Mouse (Mus musculus): ENCODE measurements around the gene F2.

The F2 gene

DNA sequence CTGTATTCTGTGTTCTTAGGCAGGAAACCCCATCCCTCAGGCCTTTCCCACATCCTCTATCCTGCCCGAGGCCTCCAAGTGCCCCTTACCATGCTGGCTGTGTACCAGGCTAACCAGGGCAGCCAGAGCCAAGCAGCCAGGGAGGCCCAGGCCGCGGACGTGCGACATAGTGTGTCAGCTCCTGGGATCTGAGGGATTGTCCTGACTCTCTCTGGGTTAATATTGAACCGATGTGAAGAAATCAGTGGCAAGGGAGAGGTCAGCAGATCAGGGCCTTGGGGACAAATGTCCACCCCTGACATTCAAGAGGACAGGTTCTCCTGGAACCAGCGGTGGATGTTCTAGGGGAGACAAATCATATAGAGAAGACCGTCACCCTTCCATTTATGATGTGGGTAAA, at the start of gene F2:
Gene F2 (minus strand): TSS at position 186 of the 400 bp plus-strand sequence.
- no peak for DNase-seq (ENCODE audit: low spot score)

DNA sequence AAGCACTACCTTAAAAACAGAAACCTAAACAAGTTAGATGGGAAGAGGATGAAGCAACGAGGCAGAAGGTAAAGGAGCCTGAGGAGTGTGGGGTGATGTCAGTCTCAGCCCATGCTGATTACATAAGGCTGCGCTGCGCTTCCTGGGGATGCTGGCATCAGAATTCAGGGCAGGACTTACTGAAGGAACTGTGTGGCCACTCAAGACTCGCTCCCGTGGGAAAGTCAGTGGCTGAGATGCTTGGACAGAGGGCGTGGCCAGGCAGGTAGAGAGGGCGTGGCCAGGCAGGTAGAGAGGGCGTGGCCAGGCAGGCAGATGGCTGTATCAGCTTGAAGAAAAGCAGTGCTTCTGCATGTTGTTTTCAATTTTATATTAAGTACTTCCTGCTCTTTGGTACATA, 47.7 kb upstream of the F2 start:
- DNase-seq (ENCODE audit: low spot score): no peak

DNA sequence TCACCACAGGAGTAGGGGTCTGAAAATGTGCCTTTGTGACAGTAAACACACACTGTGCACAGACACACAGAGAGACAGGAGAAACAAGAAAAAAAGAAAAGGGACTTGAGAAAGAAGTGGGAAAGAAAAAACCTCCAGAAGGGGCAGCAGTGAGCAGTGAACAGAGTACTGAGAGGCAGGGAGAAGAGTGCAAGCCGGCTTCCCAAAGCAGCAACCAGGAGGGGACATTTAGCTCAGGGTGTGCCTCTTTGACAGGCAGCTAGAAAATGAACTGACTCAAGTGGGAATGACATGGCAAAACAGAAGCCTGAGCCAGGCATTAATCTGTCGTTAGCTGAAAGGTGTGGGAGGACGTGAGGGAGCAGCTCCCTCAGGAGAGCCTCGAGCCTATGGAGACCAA, 46.6 kb upstream of the F2 start:
- peak; percentile 76 for DNase-seq (ENCODE audit: low spot score)

DNA sequence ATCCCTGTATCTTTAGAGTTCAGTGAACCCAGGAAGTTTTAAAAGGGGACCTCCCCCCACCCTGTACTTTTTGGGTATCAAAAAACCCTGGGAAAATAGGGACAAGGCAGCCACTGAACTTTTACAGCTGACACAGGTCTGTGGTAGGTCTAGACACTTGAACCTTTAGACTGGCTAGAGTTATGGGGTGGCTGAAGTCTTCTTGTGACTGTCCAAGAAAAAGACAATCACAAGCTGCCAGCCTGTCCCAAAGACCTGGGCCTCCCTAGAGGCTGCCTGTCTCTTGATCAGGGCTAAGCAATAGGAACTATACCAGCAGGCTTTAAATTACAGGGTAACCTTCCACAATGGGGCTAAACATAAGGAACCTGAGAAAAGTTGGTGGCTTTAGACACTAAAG, 40.7 kb upstream of the F2 start:
- no peak for DNase-seq (ENCODE audit: low spot score)

DNA sequence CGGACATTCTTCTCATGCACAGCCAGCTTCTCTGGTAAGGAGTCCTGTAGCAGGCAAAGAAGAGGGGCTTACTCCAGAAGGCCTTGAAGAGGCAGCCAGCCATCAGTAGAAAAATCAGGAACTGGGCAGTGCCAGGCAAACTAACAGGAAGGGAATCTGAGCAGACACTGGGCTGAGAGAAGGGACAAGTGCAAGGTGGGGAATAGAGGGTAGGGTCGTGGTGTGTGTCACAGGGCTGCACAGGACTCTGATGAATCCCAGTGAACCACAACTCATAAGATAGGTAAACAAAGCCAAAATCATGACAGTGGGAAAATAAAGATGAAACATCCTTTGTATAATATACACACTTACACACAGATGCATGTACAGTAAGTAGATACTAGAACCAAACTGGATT, 40.2 kb upstream of the F2 start:
- DNase-seq (ENCODE audit: low spot score): no peak

DNA sequence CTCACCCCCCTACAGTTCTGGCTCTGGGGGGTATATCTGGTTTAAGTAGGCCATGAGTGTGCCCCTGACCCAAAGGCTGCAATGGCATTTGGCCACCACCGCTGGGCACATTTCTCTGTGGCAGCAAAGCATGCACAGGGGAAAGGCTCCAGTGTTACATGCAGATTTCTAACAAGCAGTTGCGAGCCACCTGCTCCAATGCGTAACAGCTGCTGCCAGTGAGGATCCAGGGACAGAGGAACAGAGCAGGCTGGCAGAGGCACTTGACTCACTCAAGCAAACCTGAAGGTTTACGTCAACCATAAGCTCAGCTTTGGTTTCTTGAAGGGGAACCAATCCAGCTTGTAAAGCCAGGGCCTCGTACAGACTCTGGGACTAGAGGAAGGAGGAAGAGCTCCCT, 38.7 kb upstream of the F2 start:
- peak; percentile 69 for DNase-seq (ENCODE audit: low spot score)

DNA sequence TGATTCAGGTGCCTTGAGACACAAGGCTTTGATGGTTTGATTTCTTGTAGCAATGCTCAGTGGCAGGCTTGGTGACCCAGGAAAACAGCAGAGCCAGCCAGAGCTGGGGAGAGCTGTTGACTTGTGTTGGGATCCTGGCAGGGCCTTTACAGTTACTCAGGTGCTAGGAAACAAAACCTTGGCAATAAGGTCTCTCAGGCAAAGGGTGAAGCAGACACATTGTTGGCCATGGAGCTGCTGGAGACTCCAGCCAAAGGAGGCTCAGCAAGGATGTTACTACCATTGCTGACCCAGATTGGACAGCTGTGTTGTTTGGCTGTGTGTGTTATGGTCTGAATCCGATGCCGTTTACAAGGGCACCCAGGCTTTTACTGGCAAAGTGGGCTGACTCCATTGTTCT, 37.4 kb upstream of the F2 start:
- DNase-seq (ENCODE audit: low spot score): no peak

DNA sequence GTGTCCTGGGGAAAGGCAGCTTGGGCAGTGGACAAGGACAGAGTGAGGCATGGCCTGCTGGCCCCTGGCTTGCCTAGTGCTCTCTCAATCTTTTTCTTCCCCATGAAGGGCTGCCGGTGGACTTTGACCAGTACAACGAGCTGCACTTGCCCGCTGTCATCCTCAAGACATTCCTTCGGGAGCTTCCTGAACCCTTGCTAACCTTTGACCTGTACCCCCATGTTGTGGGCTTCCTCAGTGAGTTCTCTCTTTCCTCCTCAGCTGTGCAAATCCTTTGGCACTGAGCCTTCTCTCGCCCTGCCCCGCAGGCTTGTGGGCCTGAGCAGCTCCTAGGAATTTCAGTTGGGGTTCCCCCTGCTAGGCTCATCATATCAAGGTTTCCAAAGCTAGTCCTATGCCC, 33.8 kb upstream of the F2 start:
- no peak for DNase-seq (ENCODE audit: low spot score)

DNA sequence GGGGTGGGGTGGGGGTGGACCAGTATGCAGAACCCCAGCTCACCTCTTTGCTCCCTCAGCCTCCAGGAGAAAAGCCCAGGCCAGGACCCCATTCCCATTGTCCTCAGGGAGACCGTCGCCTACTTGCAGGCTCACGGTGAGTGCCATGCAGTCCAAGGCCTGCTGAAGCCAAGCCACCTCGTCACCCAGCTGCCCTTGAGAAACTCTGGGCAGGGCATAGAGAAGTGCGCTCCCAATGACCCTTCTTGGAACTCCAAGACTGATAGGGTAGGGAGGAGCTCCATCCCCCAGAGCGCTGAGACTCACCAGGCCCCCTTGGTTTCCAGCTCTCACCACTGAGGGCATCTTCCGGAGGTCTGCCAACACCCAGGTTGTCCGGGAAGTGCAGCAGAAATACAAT, 33.1 kb upstream of the F2 start:
- no peak for DNase-seq (ENCODE audit: low spot score)

DNA sequence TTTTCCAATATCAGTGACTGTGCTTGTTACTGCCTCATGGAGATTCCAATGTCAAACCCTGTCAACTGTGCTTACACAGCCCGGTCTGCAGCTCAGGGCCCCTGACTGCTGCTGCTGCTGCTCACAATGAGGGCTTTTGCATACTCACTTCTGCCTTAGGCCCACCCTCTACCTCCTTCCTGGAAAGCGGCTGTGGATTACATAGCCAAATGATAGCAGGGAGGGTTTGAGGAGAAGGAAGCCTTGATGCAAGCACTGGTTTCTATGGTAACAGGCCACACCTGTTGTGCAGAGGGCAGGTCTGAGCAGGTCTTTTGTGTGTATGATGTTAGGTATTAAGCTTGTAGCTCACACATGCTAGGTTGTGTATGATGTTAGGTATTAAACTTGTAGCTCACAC, 31.5 kb upstream of the F2 start:
- no peak for DNase-seq (ENCODE audit: low spot score)

DNA sequence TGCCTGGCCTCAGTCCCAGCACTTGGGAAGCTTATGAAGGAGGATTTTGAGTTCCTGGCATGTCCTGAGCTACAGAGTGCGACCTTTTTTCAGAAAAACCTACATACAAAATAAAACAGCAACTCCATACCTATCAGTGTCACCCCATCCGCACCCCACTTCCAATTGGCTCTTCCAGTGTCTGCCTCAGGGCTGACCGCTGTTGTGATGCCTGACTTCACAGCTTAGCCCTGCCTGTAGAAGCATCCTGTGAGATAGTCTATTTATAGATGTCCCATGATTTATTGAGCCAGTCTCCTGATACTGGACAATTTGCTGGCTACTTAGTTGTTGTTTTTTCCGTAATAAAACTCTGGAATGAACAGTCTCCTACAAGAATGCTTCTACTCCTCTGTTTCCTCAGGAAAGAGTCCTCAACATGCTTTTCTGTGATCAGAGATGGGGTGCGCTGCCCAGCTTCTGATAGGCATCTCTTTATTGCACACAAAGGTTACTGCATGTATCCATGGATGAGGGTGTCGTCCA, 30.2 kb upstream of the F2 start:
- DNase-seq (ENCODE audit: low spot score): no peak

DNA sequence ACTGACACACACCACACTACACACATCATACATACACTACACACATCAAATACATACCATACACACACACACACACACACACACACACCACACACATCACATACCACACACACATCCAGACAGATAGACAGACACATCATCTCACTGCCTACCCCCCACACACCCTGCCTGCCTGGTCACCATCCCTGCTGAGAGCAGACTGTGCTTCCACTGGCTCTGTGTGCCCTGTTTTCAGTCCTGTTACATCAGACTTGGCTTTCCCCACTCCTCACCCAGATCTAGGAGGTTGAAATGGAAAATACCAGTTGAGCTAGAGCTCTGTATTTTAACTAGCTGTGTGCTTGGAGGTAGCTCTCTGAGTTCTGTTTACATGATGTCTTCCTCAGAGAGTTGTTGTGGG, 28.6 kb upstream of the F2 start:
- DNase-seq (ENCODE audit: low spot score): no peak

DNA sequence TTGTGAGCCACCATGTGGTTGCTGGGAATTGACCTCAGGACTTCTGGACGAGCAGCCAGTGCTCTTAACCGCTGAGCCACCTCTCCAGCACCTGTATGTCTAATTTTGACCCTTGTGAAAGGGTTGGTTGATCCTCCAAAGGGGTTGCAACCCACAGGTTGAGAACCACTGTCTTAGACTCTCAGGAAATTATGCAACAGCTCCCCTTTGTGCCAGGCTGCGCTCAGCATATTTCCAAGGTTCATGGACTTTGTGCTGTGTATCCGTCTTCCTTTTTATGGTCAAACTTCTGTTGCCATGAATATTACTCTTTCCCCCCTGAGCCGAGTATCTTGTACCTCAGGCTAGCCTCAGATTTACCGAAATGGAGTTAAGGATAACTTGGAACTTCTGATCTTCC, 24.8 kb upstream of the F2 start:
- DNase-seq (ENCODE audit: low spot score): no peak

DNA sequence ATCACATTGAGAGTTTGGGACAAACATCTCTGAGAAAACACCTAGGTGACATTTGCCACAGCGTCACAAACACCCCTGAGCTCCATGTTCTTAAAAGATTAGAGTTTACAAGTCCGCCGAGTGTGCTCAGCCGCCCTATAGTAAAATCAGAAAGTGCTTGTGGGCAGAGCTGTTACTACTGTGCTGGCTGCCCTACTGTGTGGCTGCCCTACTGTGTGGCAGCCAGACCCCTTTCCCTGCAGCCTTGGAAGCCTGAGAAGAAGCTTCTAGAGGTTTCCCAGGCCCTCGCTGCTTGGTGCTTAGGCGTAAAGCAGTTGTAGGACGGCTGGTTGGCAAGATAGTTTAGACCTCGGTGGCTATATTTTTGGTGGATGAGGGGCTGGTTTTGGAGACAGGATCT, 23.4 kb upstream of the F2 start:
- no peak for DNase-seq (ENCODE audit: low spot score)

DNA sequence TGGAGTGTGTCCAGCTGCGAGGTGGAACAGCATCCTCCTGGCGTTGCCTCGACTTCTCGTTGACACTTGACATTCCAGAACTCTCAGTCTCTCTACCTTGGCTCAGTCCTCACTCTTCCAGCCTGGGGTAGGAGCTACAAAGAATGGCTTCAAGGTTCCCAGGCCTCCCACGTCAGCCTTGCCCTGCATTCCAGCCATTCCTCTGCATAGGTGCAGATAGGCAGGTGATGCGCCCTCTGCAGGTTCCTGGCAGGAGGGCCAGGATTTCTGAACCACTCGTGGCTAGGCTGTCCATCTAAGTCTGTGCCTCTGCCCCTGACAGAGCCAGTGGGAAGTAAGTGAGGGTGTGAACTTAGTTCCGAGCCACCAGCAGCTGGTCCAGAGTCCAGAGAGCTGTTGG, 20.6 kb upstream of the F2 start:
- no peak for DNase-seq (ENCODE audit: low spot score)

DNA sequence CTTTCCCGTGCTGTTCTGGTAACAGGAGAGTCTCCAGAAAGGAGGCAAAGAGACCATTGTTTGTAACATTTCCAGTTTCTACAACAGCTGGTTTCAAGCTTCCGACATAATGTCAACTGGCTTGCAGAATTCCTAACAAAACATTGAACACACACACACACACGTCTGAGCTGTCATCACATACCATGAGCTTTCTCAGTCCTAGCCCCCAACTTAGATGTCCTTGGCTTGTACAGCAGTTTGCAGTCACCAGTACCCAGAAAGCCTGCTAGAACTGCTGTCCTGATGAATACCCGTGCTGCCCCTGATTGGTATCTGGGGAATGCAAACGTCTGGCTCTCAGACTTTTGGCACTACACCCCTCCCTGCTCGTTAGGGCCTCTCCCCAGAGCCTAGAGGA, 19.6 kb upstream of the F2 start:
- no peak for DNase-seq (ENCODE audit: low spot score)

DNA sequence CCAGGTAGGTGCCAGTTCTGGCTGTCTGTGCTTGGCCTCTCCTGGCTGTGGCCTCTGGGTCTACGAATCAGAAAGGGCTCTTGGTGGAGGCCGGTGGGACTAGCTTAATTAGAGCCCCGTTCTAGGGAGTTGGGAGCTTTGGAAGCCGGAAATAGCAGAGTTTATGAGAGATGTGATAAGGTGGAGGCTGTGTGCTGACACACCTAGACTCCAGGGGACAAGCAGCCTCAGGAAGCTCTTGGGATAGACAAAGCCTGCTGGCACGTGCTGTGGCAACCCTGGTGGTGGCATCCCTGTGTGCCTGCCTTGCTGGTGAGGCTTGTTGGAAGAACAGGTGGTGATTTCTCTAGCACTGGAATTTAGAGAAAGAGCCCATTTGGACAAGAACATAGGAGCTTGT, 19.2 kb upstream of the F2 start:
- DNase-seq (ENCODE audit: low spot score): no peak

DNA sequence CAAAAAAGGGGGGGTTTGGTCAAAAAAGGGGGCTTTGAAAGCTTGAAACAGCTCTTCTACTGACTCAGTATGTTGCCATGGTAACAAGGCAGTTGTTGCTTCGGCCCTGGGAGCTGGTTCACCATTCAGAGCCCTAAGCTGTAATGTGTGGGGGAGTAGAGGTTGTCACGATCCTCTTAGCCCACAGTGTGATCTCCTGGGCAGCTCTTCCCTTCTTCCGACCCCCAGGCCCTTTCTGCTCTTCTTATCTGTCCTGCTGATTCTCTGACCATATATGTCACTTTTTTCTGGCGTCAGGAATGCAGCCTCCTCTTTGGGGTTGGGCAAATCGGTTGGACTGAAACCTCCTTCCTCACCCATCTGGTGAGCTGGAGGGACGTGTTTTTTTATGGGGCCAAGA, 16.6 kb upstream of the F2 start:
- DNase-seq (ENCODE audit: low spot score): no peak

DNA sequence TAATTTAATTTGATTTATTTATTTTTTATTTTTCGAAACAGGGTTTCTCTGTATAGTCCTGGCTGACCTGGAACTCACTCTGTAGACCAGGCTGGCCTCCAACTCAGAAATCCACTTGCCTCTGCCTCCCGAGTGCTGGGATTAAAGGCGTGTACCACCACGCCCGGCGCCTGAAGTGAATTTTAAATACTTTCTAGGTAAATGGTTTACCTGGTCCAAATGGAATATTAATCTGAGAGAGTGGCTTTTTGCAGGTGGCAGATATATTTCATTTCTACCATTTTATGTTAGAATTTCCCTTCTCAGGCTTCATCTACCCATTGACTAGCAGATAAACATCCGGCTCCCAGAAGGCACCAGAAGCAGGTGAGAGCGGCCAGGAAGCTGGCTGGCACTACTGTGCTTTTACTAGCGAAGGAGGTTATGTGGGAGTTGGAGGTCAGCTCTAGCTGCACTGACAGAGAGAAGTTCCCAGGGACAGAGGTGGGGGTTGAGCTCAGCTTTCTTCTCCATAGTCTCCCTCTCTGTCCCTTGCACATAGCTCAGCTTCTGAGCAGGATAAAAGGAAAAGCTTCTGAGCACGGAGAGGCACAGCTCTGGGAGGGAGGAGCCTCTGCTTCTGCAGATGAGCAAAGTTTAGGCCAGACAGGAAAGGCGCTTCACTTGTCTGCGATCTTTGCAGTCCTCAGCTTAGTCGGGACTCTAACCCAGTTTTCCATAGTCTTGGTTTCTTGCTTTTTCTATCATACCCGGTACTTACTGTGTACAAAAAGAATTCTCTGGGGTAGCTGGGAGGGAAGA, 15.4 kb upstream of the F2 start:
- DNase-seq (ENCODE audit: low spot score): no peak

DNA sequence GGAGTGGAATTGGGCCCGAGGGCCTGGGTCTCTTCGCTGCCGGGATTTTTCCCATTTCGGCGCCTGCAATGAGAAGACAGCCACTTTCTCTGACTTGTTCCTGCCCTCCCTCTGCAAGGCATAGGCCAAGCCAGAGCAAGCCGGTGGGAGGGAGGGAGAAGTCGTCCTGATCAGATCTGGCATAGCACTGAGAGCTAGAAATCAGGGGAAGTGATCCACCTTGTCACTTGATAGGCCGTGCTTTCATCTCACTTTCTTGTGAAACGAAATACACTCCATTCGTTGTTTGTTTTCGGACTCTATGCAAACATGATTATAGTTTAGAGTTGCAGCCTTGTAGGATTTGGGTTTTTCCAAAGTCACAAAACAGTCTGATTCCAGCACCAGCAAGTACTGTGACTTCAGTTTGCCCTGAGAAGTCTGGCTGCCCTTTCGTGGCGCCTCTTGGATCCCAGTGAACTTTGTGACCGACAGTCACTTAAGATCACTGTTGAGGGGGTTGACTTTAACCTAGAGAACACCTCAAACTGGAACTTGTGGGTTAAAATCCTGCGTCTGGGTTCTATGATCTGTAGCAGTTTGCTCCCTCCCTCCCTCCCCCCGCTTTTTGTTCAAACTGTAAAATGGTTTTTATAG, 14.3 kb upstream of the F2 start:
- no peak for DNase-seq (ENCODE audit: low spot score)

DNA sequence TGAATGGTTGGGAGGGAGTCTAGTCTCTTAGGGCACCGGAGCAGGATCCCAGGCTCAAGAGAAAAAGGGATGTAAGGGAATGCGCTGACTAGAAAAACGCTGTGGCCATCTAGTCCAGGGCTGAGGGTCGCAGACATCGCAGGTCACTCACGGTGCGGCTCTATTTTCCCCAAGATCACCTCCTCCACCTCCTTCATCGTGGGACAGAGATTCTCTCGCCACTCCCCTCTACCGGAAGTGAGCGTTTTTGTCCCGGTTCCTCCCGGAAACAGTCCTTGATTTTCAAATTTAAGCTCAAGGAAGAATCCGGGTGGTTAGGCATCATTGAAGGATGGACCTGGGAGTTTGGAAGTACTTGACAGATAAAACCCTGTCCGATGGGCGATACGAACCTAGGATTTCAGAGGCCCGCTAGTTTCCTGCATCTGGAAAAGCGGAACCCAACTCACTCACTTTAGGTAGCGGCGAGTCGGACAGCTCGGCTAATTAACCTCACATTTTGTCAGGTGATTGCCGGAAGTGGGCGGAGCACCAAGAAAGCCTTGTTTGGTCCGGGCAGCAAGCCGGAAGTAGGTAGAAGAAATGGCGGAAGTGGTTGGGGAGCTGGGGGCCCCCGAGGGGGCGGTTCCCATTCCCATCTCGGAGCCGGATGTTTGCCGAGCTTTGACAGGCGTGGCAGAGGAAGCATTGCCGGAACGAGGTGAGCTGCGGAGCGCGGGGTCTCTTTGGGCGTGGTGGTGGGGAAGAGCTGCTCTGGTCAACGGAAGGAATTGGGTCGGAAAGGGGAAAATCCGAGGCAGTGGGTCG, 13.5 kb upstream of the F2 start, which contains the start of the genes Zfp408 and Arhgap1:
Gene Zfp408 (minus strand): TSS at position 239 of the 807 bp plus-strand sequence.
Gene Arhgap1 (plus strand): TSS at position 308 of the 807 bp plus-strand sequence.
- DNase-seq (ENCODE audit: low spot score): peak; percentile 98

DNA sequence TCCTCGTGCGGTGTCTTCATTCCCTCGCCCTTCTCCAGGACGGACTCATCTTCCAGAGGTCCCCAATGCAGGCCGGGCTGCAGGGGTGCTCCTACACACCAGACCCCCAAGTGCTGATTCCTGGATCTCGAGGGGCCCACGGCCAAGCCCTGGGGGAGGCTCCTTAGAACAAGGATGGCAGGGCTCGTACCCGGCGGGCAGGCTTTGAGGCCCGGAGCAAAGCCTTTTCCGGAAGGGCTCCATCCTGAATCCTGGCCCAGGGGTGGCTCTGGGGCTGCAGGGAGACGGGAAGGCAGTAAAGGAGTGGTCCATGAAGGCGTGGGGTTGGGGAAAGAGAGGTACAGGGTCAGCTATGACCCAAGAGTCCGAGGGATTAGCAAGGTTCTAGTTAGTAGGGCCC, 12.9 kb upstream of the F2 start:
- no peak for DNase-seq (ENCODE audit: low spot score)

DNA sequence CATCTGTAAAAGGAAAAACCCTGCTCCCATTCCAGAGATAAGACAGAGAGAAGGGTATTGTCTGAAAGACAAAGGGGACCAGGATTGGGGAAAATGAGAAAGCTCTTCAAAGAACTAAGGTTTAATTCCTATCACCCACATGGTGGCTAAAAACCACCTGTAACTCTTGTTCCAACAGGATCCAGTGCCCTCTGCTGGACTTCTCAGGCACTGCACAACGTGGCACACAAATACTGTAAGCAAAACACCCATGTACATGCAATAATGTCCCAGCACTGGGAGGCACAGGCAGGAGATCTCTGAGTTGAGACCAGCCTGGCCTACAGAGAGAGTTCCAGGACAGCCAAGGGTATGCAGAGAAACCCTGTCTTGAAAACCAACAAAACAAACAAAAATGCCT, 10.5 kb upstream of the F2 start:
- peak; percentile 61 for DNase-seq (ENCODE audit: low spot score)

All from layer of hippocampus, adult 11-12 months (tissue).